Mouse (Mus musculus) E14TG2a.4 (cell line): Measurements from ENCODE around the gene U2af1l4.

Experiments used
- CTCF ChIP-seq: conservative IDR thresholded peaks from 2 replicates; pipeline ENCODE4 v1.5.1; 2014; ENCODE audit warnings: low read length
- NANOG ChIP-seq: IDR thresholded peaks from 2 replicates; pipeline ENCODE4 v1.6.1; 2014; ENCODE audit warnings: borderline replicate concordance, low read length, mixed read lengths

DNA sequence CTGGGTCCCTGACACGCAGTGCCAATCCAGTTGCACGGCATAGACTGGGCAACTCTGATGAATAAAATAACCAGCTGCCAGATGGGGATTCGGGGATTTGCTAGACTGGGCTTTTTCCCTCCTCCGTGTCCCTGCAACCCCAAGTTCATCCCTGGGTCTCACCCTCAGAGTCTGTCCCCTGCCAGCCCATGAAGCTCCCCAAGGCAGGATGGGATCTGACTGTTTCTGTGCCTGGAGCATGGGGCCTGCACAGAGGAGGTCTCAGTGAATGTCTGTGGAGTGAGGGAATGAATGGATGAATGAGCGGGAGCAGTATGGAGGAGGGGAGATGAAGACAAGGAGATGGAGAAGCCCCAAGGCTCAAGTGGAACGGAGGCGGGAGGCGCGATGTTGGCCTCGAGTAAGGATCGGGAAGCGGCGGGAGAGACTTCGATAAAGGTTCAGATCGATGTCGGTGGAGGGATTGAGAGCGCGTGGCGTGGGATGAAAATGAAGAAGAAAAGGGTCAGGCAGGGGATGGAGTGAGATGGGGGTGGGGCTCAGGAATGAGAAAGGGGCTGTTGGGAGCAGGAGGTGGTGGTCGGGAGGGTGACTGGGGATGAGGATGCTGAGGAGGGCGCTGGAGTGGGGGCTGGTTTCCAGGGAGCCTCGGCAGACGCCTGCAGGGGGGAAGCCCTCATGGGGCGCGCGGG lies 29.0 kb upstream of the U2af1l4 start:
- TF ChIP-seq NANOG (no peak), CTCF (no peak)
